Comparison of ENCODE assay signal across 10 mouse cellular contexts in the genomic region with DNA sequence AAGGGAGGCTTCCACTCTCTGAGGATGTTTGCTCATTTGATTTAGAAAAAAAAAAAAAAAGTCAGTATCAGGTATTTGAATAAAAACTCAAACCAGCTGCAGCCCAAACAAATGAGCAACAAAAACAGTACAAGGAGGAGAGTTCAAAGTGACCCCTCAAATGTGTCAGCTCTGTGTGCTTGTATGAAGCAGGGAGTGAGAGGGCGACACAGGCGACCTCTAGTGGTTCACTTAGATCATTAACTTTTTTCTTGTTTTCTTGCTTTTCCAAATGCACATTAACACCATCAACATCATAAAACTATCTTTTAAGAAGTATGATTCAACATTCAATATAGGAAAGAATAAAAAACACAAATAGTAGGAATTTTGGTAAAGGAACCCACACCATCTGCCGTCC. TPM values are rescaled to one million over a fixed set of nuclear protein-coding genes. Genes with fewer than 3 reads are reported as not detected.
DNase-seq lines count a peak whose midpoint lies in the region; ATAC-seq and TF ChIP-seq lines count a peak whose summit lies in the region.
"Had no signal": no experiment of that assay in that cellular context is flagged by ENCODE, and none has a peak within 500 bp of the region (broad histone marks: within the 10 kb centered on the region; RNA-seq: fewer than 3 reads in every experiment).

No protein-coding gene starts in this region.

- WGBS in liver, embryonic 11.5 days: 4% methylated on average over 3 of the region's 3 CpGs

- peak; percentile 49 to 60 for DNase-seq in cerebellum, adult 18-20 months
- DNase-seq in cerebellum, adult 11-12 months: no peak
- peak; percentile 42 for DNase-seq in liver
- no peak for DNase-seq in liver, embryonic 11.5 days (ENCODE audit: low spot score)
- DNase-seq in retina, adult 2 months (ENCODE audit: low read depth, low spot score): peak; percentile 23
- no peak for DNase-seq in yolk sac, embryonic 10.5 days (ENCODE audit: low spot score)
- no peak for DNase-seq in frontal cortex, postnatal 10 days (ENCODE audit: low spot score in 2 of 2)

- no peaks in the 10 kb centered on the region for H3K27me3 ChIP-seq in liver, embryonic 11.5 days (replicated peaks; ENCODE audit: control insufficient read depth, insufficient read depth, low read length)

- no peak overlapping the region for H3K9ac ChIP-seq in liver, embryonic 11.5 days (ENCODE audit: low read depth, low read length)
- H3K9ac ChIP-seq: hindbrain, embryonic 15.5 days had no signal

- no peak overlapping the region for H3K4me2 ChIP-seq in liver, embryonic 11.5 days
- H3K4me2 ChIP-seq: hindbrain, embryonic 15.5 days had no signal

- no peak for TF ChIP-seq POLR2A in cortical plate, adult 2 months (IDR thresholded peaks at IDR 0.05; ENCODE audit: extremely low read depth, insufficient read depth, low read length)

- no peaks in the 10 kb centered on the region for H3K36me3 ChIP-seq in liver, embryonic 11.5 days (ENCODE audit: control insufficient read depth, insufficient read depth, low read length)
- H3K36me3 ChIP-seq: hindbrain, embryonic 15.5 days had no signal

- no peak overlapping the region for H3K4me3 ChIP-seq in liver, embryonic 11.5 days (ENCODE audit: low read depth, low read length)
- no peak overlapping the region for H3K4me3 ChIP-seq in cortical plate, adult 2 months (ENCODE audit: insufficient read depth, low read length)
- H3K4me3 ChIP-seq: hindbrain, embryonic 15.5 days had no signal

- peak; percentile 78 for TF ChIP-seq CTCF in cortical plate, adult 2 months (IDR thresholded peaks at IDR 0.05; ENCODE audit: extremely low read depth, insufficient read depth, low read length)

- H3K4me1 ChIP-seq in liver, embryonic 11.5 days (replicated peaks; ENCODE audit: control insufficient read depth, insufficient read depth, low read length): peaks cover 4% of the 10 kb centered on the region; the same call in 1 of the 2 replicates
- H3K4me1 ChIP-seq in cortical plate, adult 2 months (ENCODE audit: control insufficient read depth, insufficient read depth, low read length): no peaks in the 10 kb centered on the region

- no peaks in the 10 kb centered on the region for H3K9me3 ChIP-seq in liver, embryonic 11.5 days (ENCODE audit: control insufficient read depth, low read length)
- H3K9me3 ChIP-seq: hindbrain, embryonic 15.5 days had no signal

- no peak overlapping the region for H3K27ac ChIP-seq in liver, embryonic 11.5 days (ENCODE audit: low read depth, low read length)
- H3K27ac ChIP-seq in cortical plate, adult 2 months (ENCODE audit: insufficient read depth, low read length): no peak overlapping the region
- H3K27ac ChIP-seq: hindbrain, embryonic 15.5 days had no signal

- no peak for ATAC-seq in liver, embryonic 11.5 days (replicated peaks; ENCODE audit: low FRiP score)

RNA-seq across cellular contexts. Expression of a gene that starts 10.0 kb away (rescaled TPM):
- 1.7 and 2.1 TPM in 2 replicates for polyA plus RNA-seq in liver, embryonic 11.5 days (2014; fragmentation: Nextera tagmentation; extraction: Ambion mirVana)
- polyA plus RNA-seq in cortical plate, adult 2 months (2012; rRNA removed): 224 and 229 TPM in 2 replicates

RNA-seq across cellular contexts. Expression of a gene that starts 37.4 kb away (rescaled TPM):
- not detected in 2 replicates for polyA plus RNA-seq in liver, embryonic 11.5 days (2014; fragmentation: Nextera tagmentation; extraction: Ambion mirVana)
- 0.13 and 0.38 TPM in 2 replicates for polyA plus RNA-seq in cortical plate, adult 2 months (2012; rRNA removed)
- polyA plus RNA-seq: hindbrain, embryonic 15.5 days; neural tube, embryonic 11.5 days had no signal

Comparison
In these comparisons a context has a peak if more than half of its experiments do, and no peak if none do; other contexts are left out.
1. DNase-seq: peak in cerebellum, adult 18-20 months (2 of 2), liver (single experiment) and retina, adult 2 months (single experiment); none in cerebellum, adult 11-12 months (single experiment), liver, embryonic 11.5 days (single experiment), yolk sac, embryonic 10.5 days (single experiment) and frontal cortex, postnatal 10 days (0 of 2).
2. RNA of a gene that starts 10.0 kb away (polyA plus RNA-seq): 224 to 229 TPM in cortical plate, adult 2 months; 1.7 to 2.1 TPM in liver, embryonic 11.5 days; every median in the first group is over 10 times any median in the second.